In genomic region chr8:115036016-115036415, GRCm38 (mm10) we compare ENCODE assay signal across 19 mouse cellular contexts.
"Had no signal": no experiment of that assay in that cellular context is flagged by ENCODE, and none has a peak within 500 bp of the region (broad histone marks: within the 10 kb centered on the region; RNA-seq: fewer than 3 reads in every experiment).

No protein-coding gene starts in this region.

- DNase-seq: liver, postnatal 0 days; lung, adult 2 months; lung, postnatal 14 days; lung, postnatal 4 days; midbrain, embryonic 14.5 days; retina, postnatal 1 day; right cerebral cortex, adult 18-20 months; right cerebral cortex, postnatal 25 days; right cerebral cortex, postnatal 4 days; spleen, adult 18-20 months; thymus, adult 2 months; thymus, postnatal 25 days; thymus, postnatal 4 days had no signal

- H3K36me3 ChIP-seq: lung, embryonic 15.5 days; midbrain, embryonic 10.5 days; midbrain, embryonic 12.5 days; neural tube, embryonic 13.5 days; neural tube, embryonic 15.5 days; stomach, embryonic 15.5 days had no signal

- H3K27me3 ChIP-seq: lung, embryonic 15.5 days; midbrain, embryonic 12.5 days; neural tube, embryonic 13.5 days; neural tube, embryonic 15.5 days; stomach, embryonic 15.5 days had no signal
